Comparison of ENCODE assay signal across 20 mouse cellular contexts in the genomic region with DNA sequence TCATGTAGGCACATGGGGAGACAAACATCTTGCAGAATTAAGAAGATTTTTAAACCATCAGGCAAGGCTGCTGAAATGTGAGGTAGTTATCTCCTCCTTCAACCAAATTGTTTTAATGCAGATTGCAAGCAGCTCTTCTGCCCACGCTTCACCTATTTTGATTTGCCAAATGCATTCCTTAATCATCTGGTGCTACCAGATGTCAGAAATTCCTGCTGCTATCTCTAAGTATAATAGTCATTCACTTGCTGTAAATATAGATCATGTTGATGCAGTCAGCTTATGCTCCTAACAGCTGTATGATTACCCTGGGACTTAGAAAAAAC.
DNase-seq lines count a peak whose midpoint lies in the region; ATAC-seq lines count a peak whose summit lies in the region.
"Had no signal": no experiment of that assay in that cellular context is flagged by ENCODE, and none has a peak within 500 bp of the region (broad histone marks: within the 10 kb centered on the region; RNA-seq: fewer than 3 reads in every experiment).

No protein-coding gene starts in this region.

- no peaks in the 10 kb centered on the region for H3K27me3 ChIP-seq in embryonic facial prominence, embryonic 14.5 days (replicated peaks; ENCODE audit: control insufficient read depth, insufficient read depth, low read length)
- H3K27me3 ChIP-seq in embryonic facial prominence, embryonic 10.5 days (replicated peaks; ENCODE audit: low read depth, poor library complexity, severe bottlenecking) = no peaks in the 10 kb centered on the region
- H3K27me3 ChIP-seq: forebrain, embryonic 15.5 days; heart, embryonic 13.5 days; hindbrain, embryonic 15.5 days had no signal

- H3K27ac ChIP-seq in embryonic facial prominence, embryonic 14.5 days (replicated peaks; ENCODE audit: low read depth, low read length) = no peak overlapping the region
- H3K27ac ChIP-seq in embryonic facial prominence, embryonic 10.5 days (replicated peaks) = no peak overlapping the region
- H3K27ac ChIP-seq: forebrain, embryonic 15.5 days; heart, embryonic 13.5 days; hindbrain, embryonic 15.5 days had no signal

- peak; percentile 7 for DNase-seq in embryonic facial prominence, embryonic 14.5 days (ENCODE audit: low spot score)
- DNase-seq in embryonic facial prominence, embryonic 10.5 days (ENCODE audit: low spot score) = no peak
- DNase-seq in kidney, adult 9 months = peak; percentile 3
- no peak for DNase-seq in kidney, adult 11 months
- DNase-seq in layer of hippocampus, adult 9-11 months = peak; percentile 25
- DNase-seq in layer of hippocampus, postnatal 10 days (ENCODE audit: low spot score in 2 of 2) = no peak
- DNase-seq in mesoderm, embryonic 11.5 days (ENCODE audit: low read depth, low spot score) = peak; percentile 0
- DNase-seq in lung, adult 18-20 months = no peak
- DNase-seq: adrenal gland, postnatal 10 days; B cell, adult 2 months; cerebellum, adult 18-20 months; cerebellum, adult 9-11 months; gastrocnemius, postnatal 36 days; heart, adult 11 months; heart, postnatal 36 days had no signal

- H3K4me3 ChIP-seq in embryonic facial prominence, embryonic 14.5 days (ENCODE audit: low read depth, low read length) = no peak overlapping the region
- no peak overlapping the region for H3K4me3 ChIP-seq in embryonic facial prominence, embryonic 10.5 days
- H3K4me3 ChIP-seq: forebrain, embryonic 15.5 days; heart, embryonic 13.5 days; hindbrain, embryonic 15.5 days had no signal

- H3K4me1 ChIP-seq in embryonic facial prominence, embryonic 14.5 days (ENCODE audit: control insufficient read depth, insufficient read depth, low read length) = no peaks in the 10 kb centered on the region
- H3K4me1 ChIP-seq in embryonic facial prominence, embryonic 10.5 days = no peaks in the 10 kb centered on the region
- H3K4me1 ChIP-seq: forebrain, embryonic 15.5 days; hindbrain, embryonic 15.5 days had no signal

- ATAC-seq in embryonic facial prominence, embryonic 14.5 days (ENCODE audit: low read depth) = no peak
- ATAC-seq: CD4-positive, CD25-positive, alpha-beta regulatory T cell, adult 4 months; forebrain, embryonic 15.5 days had no signal

- H3K9me3 ChIP-seq in embryonic facial prominence, embryonic 14.5 days (ENCODE audit: control insufficient read depth, low read length) = no peaks in the 10 kb centered on the region
- no peaks in the 10 kb centered on the region for H3K9me3 ChIP-seq in embryonic facial prominence, embryonic 10.5 days
- H3K9me3 ChIP-seq: forebrain, embryonic 15.5 days; G1E; heart, embryonic 13.5 days; hindbrain, embryonic 15.5 days had no signal

- H3K9ac ChIP-seq in embryonic facial prominence, embryonic 14.5 days (ENCODE audit: low read depth, low read length) = no peak overlapping the region
- H3K9ac ChIP-seq: forebrain, embryonic 15.5 days; heart, embryonic 13.5 days; hindbrain, embryonic 15.5 days had no signal

- H3K36me3 ChIP-seq in embryonic facial prominence, embryonic 14.5 days (ENCODE audit: control insufficient read depth, insufficient read depth, low read length) = no peaks in the 10 kb centered on the region
- H3K36me3 ChIP-seq in embryonic facial prominence, embryonic 10.5 days (replicated peaks) = no peaks in the 10 kb centered on the region
- H3K36me3 ChIP-seq: forebrain, embryonic 15.5 days; G1E; heart, embryonic 13.5 days; hindbrain, embryonic 15.5 days had no signal

- 49% methylated on average over 1 of the region's 1 CpGs for WGBS in embryonic facial prominence, embryonic 14.5 days
- WGBS in embryonic facial prominence, embryonic 10.5 days = 77% methylated on average over 1 of the region's 1 CpGs

- no peak overlapping the region for H3K4me2 ChIP-seq in embryonic facial prominence, embryonic 14.5 days (ENCODE audit: low read depth, low read length)
- H3K4me2 ChIP-seq: forebrain, embryonic 15.5 days; heart, embryonic 13.5 days; hindbrain, embryonic 15.5 days had no signal

Comparison
In these comparisons a context has a peak if more than half of its experiments do, and no peak if none do; other contexts are left out.
1. DNase-seq: peak in embryonic facial prominence, embryonic 14.5 days (single experiment), kidney, adult 9 months (single experiment), layer of hippocampus, adult 9-11 months (single experiment) and mesoderm, embryonic 11.5 days (single experiment); none in embryonic facial prominence, embryonic 10.5 days (single experiment), kidney, adult 11 months (single experiment), layer of hippocampus, postnatal 10 days (0 of 2) and lung, adult 18-20 months (0 of 2).